Mouse (Mus musculus): ENCODE data around the gene Orm2. TPM values are rescaled to one million over a fixed set of nuclear protein-coding genes. Genes with fewer than 3 reads are reported as not detected.
A peak's percentile ranks its signal among the peaks of the same experiment; 100 is the strongest.

Gene Orm2
- total RNA-seq, 4 experiments from 2014 or later = 1.3 TPM; not detected in 3

DNA sequence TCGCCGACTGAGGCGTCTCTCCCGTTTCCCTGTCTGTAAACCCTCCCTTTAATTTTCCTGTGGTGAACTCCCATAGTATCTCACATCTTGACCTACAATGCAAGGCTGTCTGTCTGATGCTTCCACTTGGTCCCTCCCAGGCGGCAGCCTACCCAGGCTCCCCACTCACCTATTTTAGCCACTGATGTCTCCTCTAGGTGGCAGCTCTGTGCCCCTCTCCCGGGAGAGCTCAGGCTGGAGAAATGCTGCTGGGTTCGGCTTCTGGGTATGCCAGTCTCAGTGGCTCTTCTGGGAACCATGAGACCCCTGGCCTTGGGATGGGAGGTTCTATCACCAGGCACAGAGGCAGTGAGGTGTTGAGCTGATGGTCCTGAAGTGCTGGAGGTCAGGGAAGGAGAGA, 15.2 kb downstream of the Orm2 start:
- DNase-seq (ENCODE audit: low spot score in 2 of 2) = no peak

DNA sequence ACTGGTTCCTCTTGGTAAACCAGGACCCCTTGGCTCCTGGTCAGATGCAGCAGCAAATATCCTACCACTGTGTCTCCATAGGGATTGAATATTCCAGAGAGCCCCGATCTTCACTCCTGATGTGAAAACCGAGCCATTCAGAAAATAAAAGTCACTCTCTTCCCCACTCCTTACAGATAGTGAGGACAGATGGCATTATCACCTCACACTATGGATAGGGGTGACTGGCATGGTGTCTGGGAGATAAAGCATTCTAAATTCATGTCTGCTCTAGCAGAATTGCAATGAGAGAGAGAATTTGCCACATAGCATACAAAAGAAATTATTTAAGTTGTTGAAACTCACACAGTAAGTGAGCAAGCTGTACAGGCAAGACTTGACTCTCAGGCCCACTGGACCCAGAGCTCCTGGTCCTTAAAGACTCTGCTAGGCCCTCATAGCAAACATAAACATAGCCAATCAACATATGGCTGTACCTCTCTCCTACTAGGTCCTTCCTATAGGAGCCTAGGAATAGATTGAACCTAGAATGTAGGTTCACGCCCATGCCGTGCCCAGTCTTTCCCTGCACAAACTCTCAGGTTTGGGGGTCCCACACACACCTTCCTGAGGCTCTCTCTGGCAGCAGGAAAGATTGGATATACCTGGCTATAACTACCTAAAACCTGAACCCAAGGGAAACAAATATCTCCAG, 20.6 kb downstream of the Orm2 start:
- DNase-seq (ENCODE audit: low spot score in 2 of 2) = no peak

DNA sequence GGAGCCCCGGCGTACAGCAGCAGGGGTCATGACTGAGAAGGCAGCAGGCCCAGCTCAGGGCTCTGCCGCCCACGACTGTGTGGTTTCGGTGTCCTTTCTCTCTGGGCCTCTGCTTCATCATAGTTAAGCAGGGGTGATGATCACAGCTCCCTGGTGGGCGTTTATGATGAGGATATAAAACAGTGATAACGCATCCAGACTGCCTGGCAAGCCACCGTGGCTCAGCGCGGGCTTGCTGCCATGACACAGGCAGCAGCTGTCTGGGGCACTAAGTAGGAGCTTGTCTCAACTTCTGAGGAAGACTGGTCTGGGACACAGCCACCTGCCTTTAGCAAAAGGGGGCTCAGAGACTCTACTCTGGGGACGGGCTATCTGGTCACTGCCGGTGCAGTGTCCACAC, 21.2 kb downstream of the Orm2 start:
- no peak for DNase-seq (ENCODE audit: low spot score in 2 of 2)

DNA sequence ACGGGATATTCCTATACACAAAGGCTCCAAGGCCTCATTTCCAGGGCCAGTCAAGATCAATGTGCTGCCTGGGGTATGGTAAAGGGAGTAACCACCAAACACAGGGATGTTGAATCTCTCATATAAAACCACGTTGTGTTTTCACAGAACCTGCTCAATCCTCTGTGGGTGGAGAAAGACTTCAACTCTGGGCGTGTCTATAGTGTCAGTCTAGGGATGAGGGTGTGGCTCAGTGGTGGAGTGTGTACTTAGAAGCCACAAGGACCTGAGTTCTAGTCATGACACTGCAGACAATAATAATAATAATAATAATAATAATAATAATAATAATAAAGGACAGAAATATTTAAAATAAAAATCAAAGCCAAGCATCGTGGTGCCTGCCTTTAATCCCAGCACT, 22.0 kb downstream of the Orm2 start:
- DNase-seq (ENCODE audit: low spot score in 2 of 2) = no peak

DNA sequence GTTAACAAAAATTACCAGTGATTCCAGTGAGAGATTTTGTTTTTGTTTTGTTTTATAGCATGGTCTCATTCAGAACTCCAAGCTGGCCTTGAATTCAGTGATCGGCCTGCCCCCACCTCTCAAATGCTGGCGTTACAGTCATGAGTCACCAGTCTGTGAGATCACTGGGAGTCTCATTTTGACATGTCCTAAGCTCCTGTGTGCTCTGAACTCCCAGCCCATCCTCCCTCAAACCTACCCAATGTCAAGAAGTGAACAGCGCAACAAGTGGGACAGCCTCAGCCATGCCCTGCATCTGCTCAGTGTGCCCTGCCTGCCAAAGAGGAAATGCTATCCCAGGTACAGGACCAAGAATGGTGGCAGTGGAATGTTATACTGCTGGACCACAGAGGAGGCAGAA, 23.0 kb downstream of the Orm2 start:
- DNase-seq (ENCODE audit: low spot score in 2 of 2) = no peak

DNA sequence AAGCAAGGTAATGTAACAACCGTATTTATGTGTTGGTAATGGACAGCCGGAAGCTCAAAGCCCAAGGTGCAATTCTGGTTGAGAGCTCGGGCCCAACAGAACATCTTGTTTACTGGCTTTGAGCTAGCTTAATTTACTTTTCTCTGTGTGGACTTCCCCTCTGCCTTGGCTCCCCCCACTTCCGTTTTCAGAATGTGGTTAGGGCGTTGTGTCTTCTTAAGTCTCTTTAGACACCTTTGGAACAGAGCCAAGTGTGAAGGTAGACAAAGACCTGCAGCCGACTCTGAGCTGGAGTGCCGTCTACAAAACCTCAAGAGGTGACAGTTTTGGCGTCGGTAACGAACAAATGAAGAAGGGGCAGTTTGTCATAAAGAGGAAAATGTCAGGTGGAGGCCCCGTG, 23.5 kb downstream of the Orm2 start:
- DNase-seq (ENCODE audit: low spot score in 2 of 2) = no peak

DNA sequence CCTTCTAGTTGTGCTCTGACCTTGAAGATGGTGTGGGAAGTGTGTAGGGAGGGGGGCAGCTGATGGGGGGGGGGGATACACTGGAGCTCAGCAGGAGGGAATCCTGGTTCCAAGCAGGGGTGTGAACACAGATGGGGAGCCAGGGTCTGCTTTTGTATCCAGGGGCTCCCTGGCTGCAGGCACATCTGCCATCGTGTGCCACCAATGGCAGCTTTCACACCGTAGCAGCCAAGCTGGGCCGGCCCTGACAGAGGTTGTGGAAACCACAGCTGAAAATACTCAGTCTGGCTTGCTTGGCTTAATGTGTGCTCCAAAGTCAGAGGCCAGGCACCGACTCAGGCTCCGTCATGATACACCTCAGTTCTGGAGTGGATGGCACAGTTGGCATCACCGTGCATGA, 25.8 kb downstream of the Orm2 start:
- no peak for DNase-seq (ENCODE audit: low spot score in 2 of 2)

DNA sequence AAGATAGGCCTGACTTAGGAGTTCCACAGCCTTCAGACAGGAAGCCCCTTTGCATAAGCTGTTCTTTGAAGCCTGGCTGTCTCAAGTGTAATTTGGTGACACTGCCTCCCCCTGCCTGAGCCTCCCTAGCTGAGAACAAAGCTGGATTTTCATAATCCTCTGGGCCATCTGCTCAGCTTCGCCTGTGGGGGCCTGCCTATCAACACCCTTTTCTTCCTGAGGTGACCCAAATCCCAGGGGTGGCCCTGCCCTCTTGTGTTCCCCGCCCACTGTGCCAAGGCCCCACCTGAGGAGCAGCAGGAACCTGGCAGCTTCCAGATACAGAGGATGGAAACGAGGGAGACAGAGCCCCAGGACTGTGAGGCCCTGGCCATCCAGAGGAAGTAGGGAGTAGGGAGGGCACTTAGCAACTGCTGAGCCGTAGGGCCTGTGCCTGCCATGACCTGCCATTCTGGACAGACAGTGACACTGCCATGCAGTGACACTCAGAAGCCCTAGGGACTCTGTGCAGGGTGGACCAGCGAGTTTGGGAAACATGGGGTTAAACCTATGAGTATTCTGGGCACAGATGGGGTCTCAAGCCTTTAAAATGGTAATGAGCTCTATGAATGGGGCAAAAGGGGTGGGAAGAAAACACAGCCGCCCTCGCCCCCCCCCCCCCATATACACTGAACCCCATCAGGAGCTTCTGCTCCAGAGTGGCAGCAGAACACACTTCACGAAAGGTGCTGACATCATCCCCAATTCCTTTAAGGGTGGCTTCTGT, 27.1 kb downstream of the Orm2 start:
- no peak for DNase-seq (ENCODE audit: low spot score in 2 of 2)

DNA sequence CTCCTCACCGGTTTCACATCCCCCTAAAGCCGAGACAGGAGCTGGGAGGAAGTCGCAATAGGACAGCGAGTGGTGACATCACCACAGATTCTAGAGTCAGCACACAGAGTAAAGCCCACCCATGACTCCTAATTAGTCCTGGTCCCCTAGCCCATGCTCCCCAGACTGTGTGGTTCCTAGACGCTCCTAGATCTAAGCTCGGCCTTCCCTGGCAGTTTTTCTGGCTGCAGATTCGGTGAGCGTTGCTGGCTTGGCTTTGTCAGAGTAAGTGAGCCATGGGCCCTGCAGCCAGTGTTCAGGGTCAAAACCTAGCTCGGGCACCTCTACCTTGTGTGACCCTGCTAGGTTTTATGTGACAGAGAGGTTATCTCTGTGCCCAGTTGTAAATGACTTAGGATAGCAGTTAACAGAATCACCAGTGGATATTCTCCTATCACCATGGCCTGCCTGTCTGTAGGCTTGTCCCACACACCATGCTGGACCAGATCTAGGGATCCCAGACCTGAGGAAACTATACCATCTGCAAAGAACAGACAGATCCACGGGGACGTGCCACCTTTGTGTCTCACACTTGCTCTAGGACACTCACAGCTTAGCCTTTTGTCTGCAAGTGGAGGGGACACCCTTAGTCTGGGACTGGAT, 27.8 kb downstream of the Orm2 start:
- DNase-seq (ENCODE audit: low spot score in 2 of 2) = no peak

DNA sequence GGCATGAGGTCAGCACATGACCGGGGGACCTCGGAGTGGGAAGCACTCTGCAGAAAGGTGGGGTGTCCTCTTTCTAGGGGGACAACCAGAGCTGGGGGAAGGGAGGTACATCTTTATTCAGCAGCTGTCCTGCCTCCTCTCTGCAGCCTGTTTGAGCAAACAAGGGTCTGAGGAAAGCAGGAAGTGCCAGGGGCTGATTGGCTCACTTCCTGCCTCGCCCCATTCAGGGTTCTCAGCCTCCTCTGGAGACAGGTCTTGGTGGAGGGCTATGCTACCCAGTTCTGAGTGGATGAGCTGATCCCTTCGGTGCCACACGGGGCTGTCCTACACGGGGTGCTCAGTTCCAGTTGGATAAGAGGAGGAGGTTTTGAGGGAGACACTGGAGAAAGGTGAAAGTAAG, 29.1 kb downstream of the Orm2 start:
- no peak for DNase-seq (ENCODE audit: low spot score in 2 of 2)

DNA sequence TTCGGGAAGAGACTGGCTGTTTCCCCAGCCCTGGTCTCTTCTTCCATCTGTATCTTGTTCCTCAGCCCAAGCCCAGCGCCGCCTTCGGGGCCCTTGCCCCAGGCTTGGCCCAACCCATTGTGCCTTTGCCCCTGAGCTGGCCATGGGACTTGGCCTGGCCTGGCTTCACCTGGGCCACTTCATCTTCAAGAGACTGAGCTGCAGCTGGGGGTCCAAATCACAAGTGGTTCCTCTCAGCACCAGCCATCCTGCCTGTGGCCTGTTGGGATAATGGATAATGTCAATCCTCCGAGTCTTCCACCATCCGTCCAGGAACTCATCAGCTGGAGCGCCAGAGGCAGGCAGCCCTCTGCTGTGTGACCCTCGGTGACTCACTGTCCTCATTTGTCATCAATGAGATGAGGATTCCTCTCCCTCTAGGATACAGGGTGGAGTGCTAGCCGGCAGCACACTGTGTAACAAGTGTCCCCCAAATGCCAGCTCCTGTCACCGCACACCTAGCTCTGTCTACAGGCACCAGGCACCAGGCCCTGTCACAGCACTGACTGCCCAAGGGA, 35.8 kb downstream of the Orm2 start:
- no peak for DNase-seq (ENCODE audit: low spot score in 2 of 2)

DNA sequence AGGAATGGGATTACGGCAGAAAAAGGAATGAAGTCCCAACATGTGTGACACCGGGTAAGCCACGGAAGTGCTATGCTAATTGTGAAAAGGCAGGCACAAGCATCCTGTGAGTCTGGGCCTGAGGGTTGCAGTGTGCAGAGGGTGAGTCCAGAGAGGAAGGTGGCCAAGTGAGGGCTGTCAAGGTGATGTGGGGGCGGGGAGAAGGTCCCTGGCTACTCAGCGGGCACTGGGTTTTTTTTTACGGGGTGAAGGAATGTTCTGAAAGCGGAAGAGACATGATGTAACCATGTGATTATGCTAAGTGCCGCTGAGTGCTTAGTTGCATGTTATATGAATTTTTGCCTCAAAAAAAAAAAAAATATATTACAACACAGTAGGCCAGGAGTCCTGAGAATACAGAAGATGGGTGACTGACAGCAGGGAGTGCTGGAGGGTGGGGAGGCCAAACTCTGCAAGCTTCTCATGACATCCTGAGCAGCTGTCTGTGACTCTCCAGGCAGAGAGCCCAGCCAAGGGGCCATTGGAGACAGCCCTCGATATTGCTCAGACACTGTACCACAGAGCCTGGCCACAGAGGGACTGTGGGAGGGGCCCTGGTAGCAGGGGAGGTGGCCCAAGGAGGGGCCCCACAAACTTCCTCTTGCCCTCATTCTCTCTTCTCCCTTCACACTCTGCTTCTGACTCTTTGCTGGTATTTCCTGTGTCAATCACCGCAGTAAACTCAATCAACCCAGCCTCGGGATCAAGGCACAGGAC, 36.8 kb downstream of the Orm2 start:
- DNase-seq (ENCODE audit: low spot score in 2 of 2) = peak in 1 of 2 experiments; percentile 32

DNA sequence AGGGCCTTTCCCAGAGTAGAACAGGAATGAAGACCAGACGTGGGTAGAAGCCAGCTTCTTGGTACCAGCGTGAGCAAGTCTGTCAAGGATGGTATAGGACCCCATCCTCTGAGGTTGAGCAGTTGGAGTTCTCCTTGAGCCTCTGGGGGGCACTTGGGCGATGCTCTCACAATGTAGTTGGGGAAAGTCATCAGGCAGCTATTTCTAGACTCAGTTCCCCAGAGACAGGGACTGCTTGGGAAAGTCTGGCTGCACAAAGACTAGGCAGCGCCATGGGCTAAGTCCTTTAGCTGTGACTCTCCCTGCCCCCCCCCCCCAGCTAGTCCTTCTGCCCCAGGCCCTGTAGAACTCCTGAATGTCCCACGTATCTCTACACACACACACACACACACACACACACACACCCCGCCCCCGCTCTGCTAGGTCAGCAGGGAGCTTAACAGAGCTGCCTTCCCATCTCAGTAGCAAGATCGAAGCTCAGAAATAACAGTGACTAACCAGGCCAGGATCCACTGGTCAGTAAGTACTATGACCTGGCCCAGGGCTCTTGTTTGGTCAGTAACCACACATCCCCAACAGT, 37.5 kb downstream of the Orm2 start:
- DNase-seq (ENCODE audit: low spot score in 2 of 2) = no peak

DNA sequence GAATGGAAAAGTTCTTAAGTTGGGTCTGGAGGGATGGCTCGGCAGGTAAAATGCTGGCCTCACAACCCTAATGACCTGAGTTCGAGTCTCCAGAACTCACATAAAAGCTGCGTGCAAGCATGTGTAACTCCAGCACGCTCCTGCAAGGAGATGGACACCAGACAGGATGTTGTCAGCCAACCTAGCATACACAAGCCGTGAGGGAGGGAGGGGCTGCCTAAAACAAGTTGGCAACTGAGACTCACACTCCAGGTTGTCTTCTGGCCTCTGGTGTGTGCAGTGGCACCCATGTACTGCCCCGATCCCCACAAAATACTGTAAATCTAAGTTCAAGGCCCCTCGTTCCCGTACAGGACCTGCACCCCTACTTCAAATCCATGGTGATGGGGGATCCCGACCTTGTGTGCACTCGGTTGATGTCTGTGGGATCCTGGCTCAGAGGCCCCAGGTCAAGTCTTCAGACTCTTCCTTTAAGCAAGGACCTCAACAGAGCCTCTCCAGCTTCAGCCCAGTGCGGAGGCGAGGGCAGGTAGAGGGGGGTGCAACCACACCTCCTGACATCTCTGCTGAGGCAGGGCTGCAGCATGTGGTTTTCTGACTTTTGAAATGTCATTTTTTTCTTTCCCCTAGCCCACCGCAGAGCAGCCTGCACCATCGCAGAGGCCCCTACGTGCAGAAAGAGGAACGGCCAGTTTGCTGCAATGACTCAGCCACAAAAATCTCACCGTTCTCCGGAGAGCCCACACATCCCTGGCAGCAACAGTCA, 38.5 kb downstream of the Orm2 start:
- no peak for DNase-seq (ENCODE audit: low spot score in 2 of 2)

DNA sequence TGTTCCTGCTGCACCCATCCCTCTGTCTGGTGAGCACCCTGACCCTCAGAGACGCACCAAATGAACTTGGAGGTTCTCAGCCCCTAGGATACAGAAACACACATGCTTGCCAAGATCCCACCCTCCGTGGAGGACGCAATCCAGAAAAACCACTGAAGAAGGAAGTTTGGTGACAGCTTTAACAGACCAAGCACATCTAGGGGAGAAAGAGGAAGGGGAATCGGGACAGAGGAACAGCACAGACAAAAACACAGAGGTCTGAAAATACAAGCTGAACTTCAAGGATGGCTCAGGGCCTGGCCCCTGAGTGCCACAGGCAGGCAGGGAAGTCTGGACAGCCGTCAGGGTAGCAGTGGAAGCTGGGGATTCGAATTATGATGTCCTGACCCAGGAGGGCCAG, 39.4 kb downstream of the Orm2 start:
- no peak for DNase-seq (ENCODE audit: low spot score in 2 of 2)

DNA sequence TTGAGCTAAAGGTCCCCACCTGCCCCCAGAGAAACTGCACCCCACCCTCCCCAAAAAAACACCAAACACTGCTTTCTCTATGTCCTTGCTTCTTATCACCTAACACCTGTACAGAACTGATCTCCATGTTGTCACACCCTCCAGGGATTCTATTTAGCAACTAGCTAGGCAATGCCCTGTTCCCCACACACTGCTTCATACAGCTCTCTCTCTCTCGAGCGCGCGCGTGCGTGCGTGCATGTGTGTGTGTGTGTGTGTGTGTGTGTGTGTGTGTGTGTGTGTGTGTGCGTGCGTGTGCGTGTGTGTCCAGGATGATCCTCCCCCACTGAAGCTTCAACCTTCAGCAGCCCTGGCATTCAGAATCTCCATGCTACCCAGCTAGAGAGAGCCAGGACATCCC, 39.8 kb downstream of the Orm2 start:
- no peak for DNase-seq (ENCODE audit: low spot score in 2 of 2)

DNA sequence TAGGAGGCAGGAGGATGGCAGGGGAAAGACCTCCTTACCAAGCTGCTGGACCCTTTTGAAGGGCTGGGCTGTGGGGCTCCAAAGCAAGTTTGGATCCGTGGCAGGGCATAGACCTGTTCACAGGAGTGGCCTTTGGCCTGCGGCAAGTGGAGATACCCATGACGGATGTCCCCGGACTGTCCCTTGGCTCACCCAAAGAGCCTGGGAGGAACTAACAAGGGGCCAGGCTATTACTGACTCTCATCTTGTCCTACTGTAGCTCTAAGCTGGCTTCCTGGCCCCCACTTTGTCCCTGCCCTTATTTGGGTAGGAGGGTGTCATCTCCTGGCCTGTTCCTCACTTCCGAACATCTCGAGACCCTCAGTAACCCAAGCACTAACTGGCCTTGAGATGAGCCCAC, 40.3 kb downstream of the Orm2 start:
- DNase-seq (ENCODE audit: low spot score in 2 of 2) = no peak

DNA sequence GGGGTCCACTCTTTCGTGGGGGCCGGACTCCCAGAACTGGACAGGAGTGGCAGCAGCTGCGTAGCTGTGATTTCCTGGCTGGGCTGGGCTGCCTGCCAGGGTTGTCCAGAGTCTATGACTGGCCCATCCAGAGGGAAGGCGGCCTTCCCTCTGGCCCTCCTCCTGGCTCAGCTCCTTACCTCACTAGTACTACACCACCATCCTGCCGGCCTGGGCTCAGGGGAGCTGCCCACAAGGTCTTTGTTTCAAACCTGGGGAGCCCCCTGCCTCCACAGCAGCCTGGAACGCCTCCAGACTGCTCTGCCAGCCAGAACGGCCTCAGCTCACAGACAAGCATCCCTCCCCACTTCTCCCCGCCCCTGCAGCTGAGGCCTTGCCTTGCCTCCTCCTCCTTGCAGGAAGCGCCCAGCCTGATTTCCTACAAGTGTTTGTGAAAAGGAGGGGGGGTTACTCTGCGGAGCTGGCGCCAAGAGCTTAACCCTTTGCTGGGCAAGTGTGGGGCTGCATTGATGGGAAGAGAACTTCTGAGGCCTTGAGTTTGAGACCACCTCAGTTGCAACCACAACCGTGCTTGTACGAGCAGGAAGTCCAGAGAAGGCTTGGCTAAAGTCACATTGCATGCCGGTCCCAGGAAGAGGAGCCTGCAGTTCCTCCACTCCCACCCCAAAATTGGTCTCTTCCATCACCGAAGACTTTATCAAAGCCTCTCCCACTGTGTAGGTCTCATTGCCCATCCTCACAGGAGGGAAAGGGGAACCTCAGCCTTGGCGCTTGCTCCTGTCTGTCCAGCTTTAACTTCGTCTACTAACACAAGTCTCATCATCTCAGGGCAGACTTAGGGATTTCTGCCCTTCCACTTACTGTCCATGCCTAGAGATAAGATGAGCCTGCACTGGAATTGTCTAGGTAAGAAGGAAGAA, 41.1 kb downstream of the Orm2 start, which contains the start of gene Akna:
Akna (minus strand) TSS at position 315 of the 920 bp plus-strand sequence.
- DNase-seq (ENCODE audit: low spot score in 2 of 2) = peak; percentile 79 to 86

DNA sequence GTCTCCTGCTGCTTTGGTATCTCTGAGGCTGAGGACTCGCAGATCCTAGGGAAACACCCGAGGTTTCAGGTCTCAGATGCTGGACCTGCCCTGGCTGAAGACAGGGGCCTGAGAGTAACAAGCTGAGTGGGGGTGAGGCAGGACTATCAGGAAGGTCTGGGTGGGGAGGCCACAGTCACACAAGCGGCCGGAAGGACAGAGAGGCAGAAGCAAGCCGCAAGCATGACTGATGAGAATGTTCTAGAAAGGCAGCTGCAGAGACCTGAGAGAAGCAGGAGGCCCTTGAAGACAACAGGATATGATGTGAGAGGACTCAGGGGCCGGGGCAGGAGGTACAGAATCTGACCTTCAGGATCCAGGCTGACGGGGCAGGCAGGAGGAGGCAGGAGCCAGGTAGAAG, 42.0 kb downstream of the Orm2 start:
- no peak for DNase-seq (ENCODE audit: low spot score in 2 of 2)
